Mouse (Mus musculus) intestine, embryonic 16.5 days (tissue): Measurements from ENCODE around the gene Fgf12. TPM values are rescaled to one million over a fixed set of nuclear protein-coding genes. Genes with fewer than 3 reads are reported as not detected.

Experiments
- ATAC-seq: fragments of 200-750 bp; cut with Nextera tagmentation; 2 replicates; pipeline ENCODE4 v1.8.0; 2017; ENCODE audit warnings: moderate TSS enrichment, moderate library complexity
- H3K27ac ChIP-seq: fragments of 300-500 bp; sonication (generic); 2 replicates; pipeline ENCODE4 v1.5.1; 2014; ENCODE audit warnings: mild to moderate bottlenecking, low read length
- H3K27me3 ChIP-seq: fragments of 300-500 bp; sonication (generic); replicated peaks from 2 replicates; pipeline ENCODE4 v1.6.1; 2014; ENCODE audit warnings: low read length, control low read depth, mixed read lengths; ENCODE audit not compliant: control insufficient read depth, insufficient read depth
- H3K36me3 ChIP-seq: fragments of 300-500 bp; sonication (generic); 2 replicates; pipeline ENCODE4 v1.6.1; 2014; ENCODE audit warnings: low read length, control low read depth; ENCODE audit not compliant: control insufficient read depth, insufficient read depth
- H3K4me1 ChIP-seq: fragments of 300-500 bp; sonication (generic); 2 replicates; pipeline ENCODE4 v1.6.1; 2014; ENCODE audit warnings: low read length, control low read depth, mixed read lengths; ENCODE audit not compliant: control insufficient read depth, insufficient read depth
- H3K4me2 ChIP-seq: fragments of 300-500 bp; sonication (generic); 2 replicates; pipeline ENCODE4 v1.6.1; 2014; ENCODE audit warnings: low read depth, low read length, control low read depth
- H3K4me3 ChIP-seq: fragments of 300-500 bp; sonication (generic); 2 replicates; pipeline ENCODE4 v1.5.1; 2014; ENCODE audit warnings: mild to moderate bottlenecking, low read length
- H3K9ac ChIP-seq: fragments of 300-500 bp; sonication (generic); 2 replicates; pipeline ENCODE4 v1.6.1; 2014; ENCODE audit warnings: low read depth, low read length
- H3K9me3 ChIP-seq: fragments of 300-500 bp; sonication (generic); 2 replicates; pipeline ENCODE4 v1.6.1; 2016; ENCODE audit warnings: low read length, control low read depth; ENCODE audit not compliant: control insufficient read depth
- WGBS: fragments of 180-500 bp; shearing (Covaris S2); extraction: QIAGEN DNeasy Blood & Tissue Kit; methylation state at CpG from one replicate; pipeline ENCODE4 v1.1.7; 2014; 5-methylcytosine and 5-hydroxymethylcytosine counted together
- polyA plus RNA-seq: library from polyadenylated mRNA; unstranded; fragments of >200 nt; fragmentation: Nextera tagmentation; extraction: Ambion mirVana; gene quantifications from 2 replicates; pipeline ENCODE4 v1.2.1, GENCODE M21; 2015

Fgf12 gene
- polyA plus RNA-seq, 1 experiment from 2014 or later: 1.1 TPM

DNA sequence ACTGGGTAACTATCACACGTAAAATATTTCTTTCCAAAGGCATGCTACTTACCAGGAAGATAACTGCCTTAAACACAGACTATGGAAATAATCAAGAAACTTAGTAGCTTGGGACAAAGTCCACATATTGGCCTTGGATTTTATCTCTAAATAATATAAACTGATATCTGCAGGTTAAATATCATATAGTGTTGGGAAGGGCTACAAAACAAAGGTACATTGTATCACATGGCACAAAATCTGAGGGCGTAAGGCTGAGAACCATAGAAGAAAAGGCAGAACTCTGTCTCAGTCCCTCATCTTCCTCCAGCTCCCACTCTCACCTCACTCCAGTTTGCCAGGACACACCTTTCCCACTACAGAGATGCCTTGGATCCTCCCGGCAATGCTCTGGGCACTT, 417.8 kb downstream of the Fgf12 start:
- peak; percentile 78 for ATAC-seq
- Histone ChIP-seq H3K4me2 (no peak overlapping the region), H3K4me3 (no peak overlapping the region), H3K36me3 (no peaks in the 10 kb centered on the region), H3K4me1 (no peaks in the 10 kb centered on the region), H3K27ac (no peak overlapping the region), H3K27me3 (no peaks in the 10 kb centered on the region), H3K9me3 (no peaks in the 10 kb centered on the region), H3K9ac (no peak overlapping the region)
- 67% methylated on average over 3 of the region's 3 CpGs for WGBS

GRCm38 (mm10) chr16:28323576-28323975, 429.3 kb downstream of the Fgf12 start:
- no peaks in the 10 kb centered on the region for H3K27me3 ChIP-seq
- H3K27ac ChIP-seq: no peak overlapping the region
- H3K4me2 ChIP-seq: no peak overlapping the region
- H3K9ac ChIP-seq: no peak overlapping the region
- no peak for ATAC-seq
- no peak overlapping the region for H3K4me3 ChIP-seq
- 83% methylated on average over 3 of the region's 3 CpGs for WGBS
- no peaks in the 10 kb centered on the region for H3K36me3 ChIP-seq
- no peaks in the 10 kb centered on the region for H3K9me3 ChIP-seq
- no peaks in the 10 kb centered on the region for H3K4me1 ChIP-seq

- no peaks in the 10 kb centered on the region for H3K36me3 ChIP-seq
- 82% methylated on average over 4 of the region's 4 CpGs for WGBS
- H3K27ac ChIP-seq: no peak overlapping the region
- ATAC-seq: no peak
- no peaks in the 10 kb centered on the region for H3K9me3 ChIP-seq
- no peak overlapping the region for H3K4me2 ChIP-seq
- H3K4me3 ChIP-seq: no peak overlapping the region
- no peak overlapping the region for H3K9ac ChIP-seq
- no peaks in the 10 kb centered on the region for H3K4me1 ChIP-seq
- no peaks in the 10 kb centered on the region for H3K27me3 ChIP-seq
Measured at GRCm38 (mm10) chr16:28311618-28312017, 441.2 kb downstream of the Fgf12 start.

DNA sequence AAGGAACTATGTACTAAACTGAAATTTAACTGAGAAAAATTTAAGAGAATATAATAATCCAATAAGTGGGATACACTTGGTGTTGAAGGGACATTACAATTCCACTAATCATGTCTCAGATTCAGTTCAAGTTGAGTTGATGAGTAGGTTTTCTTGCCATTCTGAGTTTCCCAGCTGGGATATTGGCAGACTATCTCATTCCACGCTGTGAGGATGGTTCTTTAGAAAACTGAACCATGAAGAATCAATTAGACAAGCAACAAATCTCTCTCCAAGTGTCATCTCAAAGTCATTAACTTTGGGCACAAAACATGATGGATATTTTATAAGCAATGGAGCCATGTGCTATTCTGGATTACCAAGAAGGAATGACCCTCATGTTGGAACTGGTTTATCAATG, 449.0 kb downstream of the Fgf12 start:
- H3K27ac ChIP-seq: no peak overlapping the region
- ATAC-seq: no peak
- no peaks in the 10 kb centered on the region for H3K4me1 ChIP-seq
- H3K9ac ChIP-seq: no peak overlapping the region
- H3K27me3 ChIP-seq: no peaks in the 10 kb centered on the region
- 47% methylated on average over 1 of the region's 1 CpGs for WGBS
- no peaks in the 10 kb centered on the region for H3K9me3 ChIP-seq
- no peaks in the 10 kb centered on the region for H3K36me3 ChIP-seq
- no peak overlapping the region for H3K4me2 ChIP-seq
- H3K4me3 ChIP-seq: no peak overlapping the region

DNA sequence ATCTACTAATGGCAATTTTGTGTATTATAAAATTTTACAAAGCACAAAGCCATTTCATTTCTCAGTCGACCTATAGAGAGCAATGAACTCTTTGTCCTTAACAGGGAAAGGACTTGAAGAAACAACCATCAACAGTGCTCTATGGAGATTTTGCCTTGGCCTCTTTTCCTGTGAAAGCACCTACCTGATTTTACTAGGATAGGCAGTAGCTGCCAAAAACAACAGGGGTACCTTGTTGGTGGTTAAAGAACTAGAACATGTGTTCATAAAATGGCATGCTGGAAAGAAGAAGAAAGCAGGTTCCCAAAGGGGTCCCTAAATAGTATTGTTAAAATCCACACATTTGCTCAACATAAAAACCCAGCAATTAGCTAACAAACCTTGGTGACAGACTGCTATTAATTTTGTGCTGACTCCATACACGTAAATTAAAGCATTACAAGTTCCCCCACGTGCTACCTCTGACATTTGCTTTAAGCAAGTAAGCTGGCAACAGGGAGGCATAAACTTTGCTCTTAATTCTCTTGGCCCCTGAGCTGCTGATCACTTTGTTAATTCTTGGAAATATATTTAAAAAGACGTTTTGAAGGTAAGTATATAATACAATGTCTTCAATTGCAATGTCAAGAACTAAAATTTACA, 463.1 kb downstream of the Fgf12 start:
- H3K27ac ChIP-seq: no peak overlapping the region
- no peak overlapping the region for H3K4me2 ChIP-seq
- H3K9ac ChIP-seq: no peak overlapping the region
- H3K4me1 ChIP-seq: no peaks in the 10 kb centered on the region
- no peak for ATAC-seq
- WGBS: 59% methylated on average over 4 of the region's 4 CpGs
- H3K27me3 ChIP-seq: no peaks in the 10 kb centered on the region
- no peaks in the 10 kb centered on the region for H3K9me3 ChIP-seq
- no peaks in the 10 kb centered on the region for H3K36me3 ChIP-seq
- H3K4me3 ChIP-seq: no peak overlapping the region

GRCm38 (mm10) chr16:28257904-28258303, 495.0 kb downstream of the Fgf12 start:
- H3K4me2 ChIP-seq: no peak overlapping the region

DNA sequence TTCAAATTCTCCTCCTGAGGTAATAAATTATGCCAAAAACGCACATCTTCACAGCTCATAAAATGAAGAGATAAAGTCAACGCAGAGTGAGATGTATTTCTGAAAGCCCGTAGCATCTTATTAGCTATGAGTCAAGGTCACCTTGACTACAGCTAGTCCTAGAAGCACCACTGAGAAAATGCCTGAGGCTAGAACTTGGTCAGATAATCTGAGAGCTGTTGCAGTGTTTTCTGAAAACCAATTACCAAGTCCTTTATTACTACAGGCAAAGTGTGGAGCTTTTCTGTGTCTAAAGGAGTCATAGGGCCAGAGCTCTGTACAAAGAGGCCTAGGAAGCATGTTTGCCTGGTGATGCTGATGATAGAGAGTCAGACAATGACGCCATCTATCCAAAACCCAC, 498.6 kb downstream of the Fgf12 start:
- WGBS: 82% methylated on average over 4 of the region's 4 CpGs
- no peak overlapping the region for H3K4me3 ChIP-seq
- no peaks in the 10 kb centered on the region for H3K4me1 ChIP-seq
- no peak overlapping the region for H3K27ac ChIP-seq
- ATAC-seq: no peak
- no peaks in the 10 kb centered on the region for H3K9me3 ChIP-seq
- no peaks in the 10 kb centered on the region for H3K36me3 ChIP-seq
- H3K4me2 ChIP-seq: no peak overlapping the region
- H3K9ac ChIP-seq: no peak overlapping the region
- H3K27me3 ChIP-seq: no peaks in the 10 kb centered on the region

More at GRCm38 (mm10) chr16:28257904-28258303, 495.0 kb downstream of the Fgf12 start:
- Histone ChIP-seq H3K27ac (no peak overlapping the region), H3K4me1 (no peaks in the 10 kb centered on the region), H3K27me3 (no peaks in the 10 kb centered on the region), H3K36me3 (no peaks in the 10 kb centered on the region), H3K9me3 (no peaks in the 10 kb centered on the region), H3K4me3 (no peak overlapping the region), H3K9ac (no peak overlapping the region)
- no peak for ATAC-seq
- 76% methylated on average over 5 of the region's 5 CpGs for WGBS

GRCm38 (mm10) chr16:28251930-28252329, 500.9 kb downstream of the Fgf12 start:
- H3K27ac ChIP-seq: no peak overlapping the region
- no peak for ATAC-seq
- no peak overlapping the region for H3K4me3 ChIP-seq
- H3K4me1 ChIP-seq: no peaks in the 10 kb centered on the region
- 67% methylated on average over 3 of the region's 3 CpGs for WGBS
- H3K4me2 ChIP-seq: no peak overlapping the region
- no peaks in the 10 kb centered on the region for H3K36me3 ChIP-seq
- no peak overlapping the region for H3K9ac ChIP-seq
- H3K9me3 ChIP-seq: no peaks in the 10 kb centered on the region
- H3K27me3 ChIP-seq: no peaks in the 10 kb centered on the region

DNA sequence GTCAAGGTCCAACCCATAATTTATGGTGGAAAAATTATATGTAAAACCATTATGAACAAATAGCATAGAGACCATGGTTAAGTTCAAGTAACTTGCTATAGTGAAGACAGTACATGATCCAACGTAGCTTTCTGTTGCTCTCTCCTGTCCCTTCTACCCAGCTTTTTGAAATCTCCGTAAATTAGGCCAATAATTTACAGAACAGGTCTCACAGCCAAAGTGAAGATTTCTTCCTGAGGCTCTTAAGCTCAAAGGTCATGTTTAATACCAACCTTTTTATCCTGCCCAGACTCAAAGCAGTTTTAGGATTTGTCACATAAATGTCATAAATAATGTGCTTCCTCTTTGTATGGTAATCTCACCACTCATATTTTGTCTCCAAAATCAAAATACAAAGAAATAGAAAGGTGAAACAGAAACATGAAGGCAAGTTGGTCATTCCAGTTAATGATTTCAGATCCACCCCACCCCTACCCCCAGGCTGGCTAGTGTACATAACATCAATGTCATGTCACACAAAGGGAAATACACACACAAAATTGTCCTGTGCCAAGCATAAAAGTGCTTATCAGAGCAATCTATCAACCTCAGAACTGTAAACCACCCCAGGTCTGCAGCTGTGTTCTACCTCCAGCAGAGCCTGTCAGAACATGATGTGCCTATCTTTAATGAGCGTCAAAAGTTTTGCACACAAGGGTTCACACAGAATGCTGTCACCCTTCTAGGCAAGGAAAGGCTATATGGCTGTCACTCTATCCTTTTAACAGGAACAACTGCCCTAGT, 509.8 kb downstream of the Fgf12 start:
- no peaks in the 10 kb centered on the region for H3K9me3 ChIP-seq
- ATAC-seq: peak; percentile 92
- H3K4me3 ChIP-seq: no peak overlapping the region
- H3K4me1 ChIP-seq: no peaks in the 10 kb centered on the region
- H3K36me3 ChIP-seq: no peaks in the 10 kb centered on the region
- H3K27me3 ChIP-seq: no peaks in the 10 kb centered on the region
- no peak overlapping the region for H3K9ac ChIP-seq
- 53% methylated on average over 3 of the region's 3 CpGs for whole genome bisulfite sequencing
- no peak overlapping the region for H3K27ac ChIP-seq
- H3K4me2 ChIP-seq: no peak overlapping the region
